Mouse (Mus musculus): Measurements from ENCODE around the gene Cbx1. TPM values are rescaled to one million over a fixed set of nuclear protein-coding genes. Genes with fewer than 3 reads are reported as not detected.
"Not testable (repeated sequence)": the region's sequence is repeated elsewhere in the genome, so short reads cannot be mapped to it uniquely, and the experiment has no call there.

Cbx1 gene
- total RNA-seq, 2 experiments from 2014 or later: 33.3 to 34.3 TPM

- intact Hi-C loops (cut with DNase I): no loop called here
Measured at GRCm38 (mm10) chr11:96831516-96831915, 42.6 kb downstream of the Cbx1 start.

GRCm38 (mm10) chr11:96832541-96832940, 43.6 kb downstream of the Cbx1 start:
- intact Hi-C loops (cut with DNase I): no loop called here
- DNase-seq: no peak

More at GRCm38 (mm10) chr11:96831516-96831915, 42.6 kb downstream of the Cbx1 start:
- DNase-seq: no peak

GRCm38 (mm10) chr11:96832973-96833372, 44.0 kb downstream of the Cbx1 start:
- intact Hi-C loops (cut with DNase I): no loop called here
- no peak for DNase-seq

GRCm38 (mm10) chr11:96834127-96834526, 45.2 kb downstream of the Cbx1 start:
- no peak for DNase-seq
- intact Hi-C loops (cut with DNase I): no loop called here

- no peak for DNase-seq
- intact Hi-C loops (cut with DNase I): no loop called here
Measured at GRCm38 (mm10) chr11:96837298-96837697, 48.4 kb downstream of the Cbx1 start.

- intact Hi-C loops (cut with DNase I): no loop called here
- no peak for DNase-seq
Measured at GRCm38 (mm10) chr11:96838341-96838740, 49.4 kb downstream of the Cbx1 start.

- no peak for DNase-seq
- intact Hi-C loops (cut with DNase I): no loop called here
Measured at GRCm38 (mm10) chr11:96839428-96839827, 50.5 kb downstream of the Cbx1 start.

GRCm38 (mm10) chr11:96839877-96840276, 51.0 kb downstream of the Cbx1 start:
- DNase-seq: no peak
- intact Hi-C loops (cut with DNase I): no loop called here

- no peak for DNase-seq
- intact Hi-C loops (cut with DNase I): no loop called here
Measured at GRCm38 (mm10) chr11:96840290-96840689, 51.4 kb downstream of the Cbx1 start.

- DNase-seq: no peak
- intact Hi-C loops (cut with DNase I): no loop called here
Measured at GRCm38 (mm10) chr11:96843627-96844026, 54.7 kb downstream of the Cbx1 start.

- intact Hi-C loops (cut with DNase I): no loop called here
- no peak for DNase-seq
Measured at GRCm38 (mm10) chr11:96847240-96847639, 58.3 kb downstream of the Cbx1 start.

GRCm38 (mm10) chr11:96848694-96849093, 59.8 kb downstream of the Cbx1 start:
- DNase-seq: no peak
- intact Hi-C loops (cut with DNase I): no loop called here

- intact Hi-C loops (cut with DNase I); DNase-seq: not testable (repeated sequence)
Measured at GRCm38 (mm10) chr11:96849145-96849544, 60.2 kb downstream of the Cbx1 start.

- intact Hi-C loops (cut with DNase I): loop anchor here (10.0 kb wide), 1 partner anchor 295 kb away; no protein-coding TSS in a partner anchor
- DNase-seq: peak; percentile 51 to 56
Measured at GRCm38 (mm10) chr11:96849681-96850467, 60.9 kb downstream of the Cbx1 start, which contains the start of gene Copz2. Gene Copz2, plus strand, starts transcription at chr11:96849870.

GRCm38 (mm10) chr11:96857446-96857845, 68.5 kb downstream of the Cbx1 start:
- intact Hi-C loops (cut with DNase I): loop anchor here (10.0 kb wide), 1 partner anchor 303 kb away; no protein-coding TSS in a partner anchor
- no peak for DNase-seq

Small RNAs within 50 kb of the gene (microRNA-seq; reads per million reads assigned to microRNA genes)
- 247 to 548 reads per million in 2 experiments for gene Mir152

Other genes starting within 250 kb of the Cbx1 start
- gene Snx11, start 11.6 kb upstream of the Cbx1 start, total RNA-seq (2021): 10 to 100 TPM; 10.0 to 10.3 TPM
- gene Nfe2l1, start 40.8 kb downstream of the Cbx1 start, total RNA-seq (2021): 100 to 1,000 TPM; 374 to 411 TPM
- 10 to 100 TPM; 23.1 to 23.6 TPM for gene Copz2, start 60.7 kb downstream of the Cbx1 start, total RNA-seq (2021)
- 10 to 100 TPM; 21.0 to 25.3 TPM for gene Cdk5rap3, start 127.4 kb downstream of the Cbx1 start, total RNA-seq (2021)
- not detected for gene Prr15l, start 139.0 kb downstream of the Cbx1 start, total RNA-seq (2021)
- 1 to 10 TPM; 6.6 to 7.5 TPM for gene Pnpo, start 154.9 kb downstream of the Cbx1 start, total RNA-seq (2021)
- 10 to 100 TPM in 1 of 2 experiments, 1 to 10 TPM in 1; 8.6 to 12.5 TPM for gene Sp2, start 193.8 kb downstream of the Cbx1 start, total RNA-seq (2021)
- not detected for gene Sp6, start 224.3 kb downstream of the Cbx1 start, total RNA-seq (2021)
- gene Scrn2, start 240.8 kb downstream of the Cbx1 start, total RNA-seq (2021): 1 to 10 TPM; 9.6 to 9.8 TPM